Mouse (Mus musculus): ENCODE measurements around the gene Prdm5. TPM values are rescaled to one million over a fixed set of nuclear protein-coding genes. Genes with fewer than 3 reads are reported as not detected.

The Prdm5 gene
- polyA plus RNA-seq, 1 experiment from 2014 or later = 19.7 TPM

- Histone ChIP-seq H3K36me3 (no peaks in the 10 kb centered on the region), H3K27me3 (ENCODE audit: low read depth, poor library complexity, severe bottlenecking) (no peaks in the 10 kb centered on the region), H3K4me3 (peak overlapping the region; percentile 73), H3K27ac (replicated peaks) (peak overlapping the region; percentile 94), H3K9me3 (replicated peaks) (no peaks in the 10 kb centered on the region), H3K4me1 (peaks cover 27% of the 10 kb centered on the region)
- no peak for DNase-seq (ENCODE audit: low spot score)
- WGBS = 91% methylated on average over 4 of the region's 4 CpGs
These were observed 973 bp downstream of the Prdm5 start for GRCm38 (mm10) chr6:65779689-65780233.

DNA sequence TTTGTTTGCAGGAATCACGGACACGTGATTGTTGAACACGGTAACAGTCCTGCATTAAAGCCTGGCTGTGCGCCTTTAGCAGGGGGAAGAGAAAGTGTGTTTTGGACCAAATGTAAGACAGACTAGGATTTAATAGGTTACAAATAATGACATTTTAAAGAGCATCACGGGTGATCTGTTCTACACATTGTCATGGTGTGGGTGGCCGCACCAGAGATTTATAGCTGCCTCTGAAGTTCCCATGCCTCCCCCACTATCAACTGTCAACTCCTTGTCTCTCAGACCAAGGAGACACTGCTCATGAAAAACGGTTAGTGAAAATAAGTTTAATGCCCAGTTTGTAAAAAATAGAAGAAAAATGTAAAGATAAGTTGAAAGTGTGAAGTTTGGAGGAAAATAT lies 2.7 kb downstream of the Prdm5 start:
- Histone ChIP-seq H3K27me3 (ENCODE audit: low read depth, poor library complexity, severe bottlenecking) (no peaks in the 10 kb centered on the region), H3K9me3 (replicated peaks) (no peaks in the 10 kb centered on the region), H3K4me1 (peaks cover 27% of the 10 kb centered on the region), H3K4me3 (no peak overlapping the region), H3K27ac (replicated peaks) (no peak overlapping the region), H3K36me3 (no peaks in the 10 kb centered on the region)
- DNase-seq (ENCODE audit: low spot score) = no peak
- WGBS = 86% methylated on average over 7 of the region's 7 CpGs

DNA sequence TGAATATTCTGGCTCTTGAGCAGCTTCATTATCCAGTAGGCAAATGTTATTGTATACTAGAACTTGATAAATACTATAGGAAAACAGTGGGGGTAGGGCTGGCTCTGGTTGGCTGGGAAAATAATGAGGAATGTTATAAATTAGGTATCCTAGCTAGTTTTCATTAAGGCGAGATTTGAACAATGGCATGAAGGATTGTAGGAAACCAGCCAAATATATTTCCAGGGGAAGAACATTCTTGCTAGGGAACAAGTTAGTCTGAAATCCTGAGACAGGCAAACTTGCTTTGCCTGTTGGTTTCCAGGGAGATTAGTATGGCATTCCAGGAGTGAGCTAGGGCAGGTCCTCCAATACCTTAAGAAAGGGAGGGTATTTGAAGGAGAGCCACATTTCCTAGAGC lies 4.9 kb downstream of the Prdm5 start:
- H3K27ac ChIP-seq (replicated peaks) = no peak overlapping the region
- DNase-seq (ENCODE audit: low spot score) = no peak
- H3K4me3 ChIP-seq = no peak overlapping the region
- H3K36me3 ChIP-seq = no peaks in the 10 kb centered on the region
- WGBS = 88% methylated on average over 1 of the region's 1 CpGs
- peaks cover 20% of the 10 kb centered on the region for H3K4me1 ChIP-seq
- H3K27me3 ChIP-seq (ENCODE audit: low read depth, poor library complexity, severe bottlenecking) = no peaks in the 10 kb centered on the region
- no peaks in the 10 kb centered on the region for H3K9me3 ChIP-seq (replicated peaks)

DNA sequence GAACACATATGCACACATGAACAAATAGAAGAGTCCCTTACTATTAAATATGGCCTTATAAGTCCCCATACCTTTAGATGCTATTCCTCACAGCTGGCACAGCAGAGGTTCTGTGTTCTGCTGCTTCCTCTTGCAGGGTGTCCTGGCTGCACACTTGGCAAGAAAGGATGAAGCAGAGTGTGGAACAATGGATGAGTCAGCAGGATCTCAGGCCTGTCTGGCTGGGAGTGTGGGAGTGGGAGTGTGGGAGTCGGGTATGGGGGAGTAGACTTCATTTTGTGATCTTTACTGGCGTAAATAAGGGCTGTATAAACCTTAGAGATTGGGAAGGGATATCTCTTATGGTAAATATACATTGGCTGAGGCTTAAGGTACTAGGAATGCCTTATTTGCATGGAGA lies 14.1 kb downstream of the Prdm5 start:
- Histone ChIP-seq H3K9me3 (replicated peaks) (no peaks in the 10 kb centered on the region), H3K4me3 (no peak overlapping the region), H3K4me1 (no peaks in the 10 kb centered on the region), H3K27ac (replicated peaks) (no peak overlapping the region), H3K36me3 (peaks cover 16% of the 10 kb centered on the region), H3K27me3 (ENCODE audit: low read depth, poor library complexity, severe bottlenecking) (no peaks in the 10 kb centered on the region)
- 94% methylated on average over 2 of the region's 2 CpGs for WGBS
- no peak for DNase-seq (ENCODE audit: low spot score)

DNA sequence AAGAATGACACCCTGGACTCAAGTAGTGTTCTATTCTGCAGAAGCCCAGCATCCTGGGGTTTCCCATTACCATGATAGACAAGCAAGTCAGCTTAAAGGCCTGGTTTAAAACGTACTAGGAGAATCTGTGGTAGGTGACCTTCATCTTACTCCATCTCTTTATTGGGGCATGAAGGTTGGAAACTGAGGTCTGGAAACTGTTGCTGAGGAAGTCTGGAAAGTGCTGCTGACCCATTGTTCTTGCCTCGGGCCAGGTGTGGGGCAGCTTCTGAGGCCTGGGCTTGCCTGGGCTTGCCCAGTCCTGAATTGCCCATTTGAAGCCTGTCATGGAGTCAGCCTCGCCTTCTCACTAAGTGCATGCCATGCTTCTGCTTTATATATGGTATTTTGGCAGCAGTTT lies 17.8 kb downstream of the Prdm5 start:
- Histone ChIP-seq H3K4me1 (no peaks in the 10 kb centered on the region), H3K4me3 (no peak overlapping the region), H3K27ac (replicated peaks) (no peak overlapping the region), H3K9me3 (replicated peaks) (no peaks in the 10 kb centered on the region), H3K36me3 (peaks cover 18% of the 10 kb centered on the region), H3K27me3 (ENCODE audit: low read depth, poor library complexity, severe bottlenecking) (no peaks in the 10 kb centered on the region)
- DNase-seq (ENCODE audit: low spot score) = no peak
- WGBS = 83% methylated on average over 3 of the region's 3 CpGs

- Histone ChIP-seq H3K36me3 (peaks cover 18% of the 10 kb centered on the region), H3K27me3 (ENCODE audit: low read depth, poor library complexity, severe bottlenecking) (no peaks in the 10 kb centered on the region), H3K4me1 (no peaks in the 10 kb centered on the region), H3K9me3 (replicated peaks) (no peaks in the 10 kb centered on the region), H3K4me3 (no peak overlapping the region), H3K27ac (replicated peaks) (no peak overlapping the region)
- 71% methylated on average over 2 of the region's 2 CpGs for WGBS
- DNase-seq (ENCODE audit: low spot score) = no peak
These were observed 18.5 kb downstream of the Prdm5 start for GRCm38 (mm10) chr6:65797276-65797675.

DNA sequence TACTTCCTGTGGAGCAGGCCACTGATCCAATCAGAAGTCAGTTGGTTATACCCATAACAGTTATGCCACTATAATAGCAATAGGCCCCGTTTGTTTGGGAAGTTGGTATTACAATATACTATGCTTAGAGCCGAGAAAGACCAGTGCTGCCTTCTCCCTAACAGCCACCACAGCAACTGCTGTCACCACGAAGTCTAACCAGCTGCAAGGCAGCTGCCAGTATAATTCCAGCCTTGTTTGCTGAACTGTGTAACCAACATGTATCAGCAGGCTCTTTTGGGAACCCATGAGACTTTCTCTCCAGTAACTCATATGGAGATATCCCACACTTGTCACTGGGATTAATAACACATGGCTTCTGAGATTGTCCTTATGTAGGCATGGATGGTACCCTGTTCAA lies 19.6 kb downstream of the Prdm5 start:
- Histone ChIP-seq H3K27me3 (ENCODE audit: low read depth, poor library complexity, severe bottlenecking) (no peaks in the 10 kb centered on the region), H3K4me3 (no peak overlapping the region), H3K4me1 (no peaks in the 10 kb centered on the region), H3K27ac (replicated peaks) (no peak overlapping the region), H3K9me3 (replicated peaks) (no peaks in the 10 kb centered on the region), H3K36me3 (peaks cover 18% of the 10 kb centered on the region)
- DNase-seq (ENCODE audit: low spot score) = no peak
- WGBS = 88% methylated on average over 3 of the region's 3 CpGs

DNA sequence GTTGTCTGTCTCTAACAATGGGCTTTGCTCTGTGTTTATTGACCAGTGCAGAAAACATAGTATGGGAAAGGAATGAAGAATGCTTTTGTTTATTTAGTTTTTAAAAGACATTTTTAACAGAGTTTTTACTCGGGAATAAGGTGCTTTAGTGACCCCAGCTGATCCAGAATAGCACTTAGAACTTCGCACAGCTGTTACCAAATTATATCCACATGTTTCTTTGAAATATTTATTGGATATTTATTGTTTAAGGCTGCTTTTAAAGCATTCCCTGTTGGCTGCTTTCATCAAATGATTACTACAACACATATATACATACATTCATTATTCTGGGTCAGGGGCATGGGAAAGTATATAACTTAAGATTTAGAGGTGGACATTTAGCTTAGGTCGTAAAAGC lies 32.9 kb downstream of the Prdm5 start:
- no peaks in the 10 kb centered on the region for H3K9me3 ChIP-seq (replicated peaks)
- H3K4me3 ChIP-seq = no peak overlapping the region
- H3K27ac ChIP-seq (replicated peaks) = no peak overlapping the region
- no peaks in the 10 kb centered on the region for H3K4me1 ChIP-seq
- DNase-seq (ENCODE audit: low spot score) = no peak
- no peaks in the 10 kb centered on the region for H3K27me3 ChIP-seq (ENCODE audit: low read depth, poor library complexity, severe bottlenecking)
- WGBS = 74% methylated on average over 3 of the region's 3 CpGs
- H3K36me3 ChIP-seq = peaks cover 5% of the 10 kb centered on the region

DNA sequence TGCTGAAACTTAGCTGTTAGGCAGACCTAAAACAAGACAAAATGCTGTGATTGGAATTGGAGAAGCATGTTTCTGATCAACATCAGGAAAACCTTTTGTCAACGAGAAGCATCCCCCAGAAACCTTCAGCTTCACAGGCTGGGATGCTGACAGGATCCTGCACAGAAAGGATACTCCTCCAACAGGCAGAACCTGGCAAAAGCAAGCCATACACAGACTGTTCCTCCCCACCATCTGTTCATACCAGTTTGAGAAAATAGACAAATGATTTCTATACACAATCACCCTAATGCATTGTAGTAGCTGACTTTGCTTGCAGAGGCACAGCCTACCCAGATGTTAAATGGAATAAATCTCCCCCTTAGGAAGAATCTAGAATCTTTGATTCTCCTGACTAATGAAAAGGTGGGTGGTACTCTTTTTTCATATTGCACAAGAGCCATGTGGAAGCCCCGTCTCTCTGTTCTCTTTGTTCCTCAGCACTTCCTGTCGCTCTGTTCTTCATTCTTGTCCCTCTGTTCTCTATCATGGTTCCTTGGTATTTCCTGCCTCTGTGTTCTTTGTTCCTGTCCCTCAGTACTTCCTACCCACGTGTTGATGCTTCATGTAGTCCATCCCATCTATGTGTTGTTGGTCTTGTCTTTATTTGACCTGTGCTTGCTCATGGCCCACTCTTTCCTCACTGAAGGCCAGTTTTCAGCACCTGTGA lies 39.4 kb downstream of the Prdm5 start:
- no peaks in the 10 kb centered on the region for H3K9me3 ChIP-seq (replicated peaks)
- no peak overlapping the region for H3K4me3 ChIP-seq
- H3K4me1 ChIP-seq = no peaks in the 10 kb centered on the region
- DNase-seq (ENCODE audit: low spot score) = no peak
- H3K27ac ChIP-seq (replicated peaks) = no peak overlapping the region
- no peaks in the 10 kb centered on the region for H3K36me3 ChIP-seq
- H3K27me3 ChIP-seq (ENCODE audit: low read depth, poor library complexity, severe bottlenecking) = no peaks in the 10 kb centered on the region
- 82% methylated on average over 4 of the region's 4 CpGs for WGBS

DNA sequence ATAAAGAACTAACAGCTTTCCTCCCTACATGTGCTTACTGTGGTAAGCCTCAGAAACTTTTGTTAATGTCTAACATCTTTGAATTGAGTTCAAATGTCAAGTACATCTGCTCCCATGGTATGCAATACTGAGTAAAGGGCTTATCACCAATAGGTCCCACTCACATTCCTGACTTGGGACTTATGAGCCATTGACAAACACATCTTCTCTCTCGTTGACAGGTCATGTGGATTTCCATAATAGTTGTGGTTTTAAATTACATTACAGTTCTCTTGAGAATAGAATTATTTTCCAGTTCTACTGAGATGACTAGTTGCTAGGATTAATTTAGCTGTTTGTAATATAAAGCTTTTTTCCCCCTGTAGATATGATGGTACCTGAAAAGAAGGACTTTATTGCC lies 49.9 kb downstream of the Prdm5 start:
- H3K4me3 ChIP-seq = no peak overlapping the region
- WGBS = 96% methylated on average over 1 of the region's 1 CpGs

DNA sequence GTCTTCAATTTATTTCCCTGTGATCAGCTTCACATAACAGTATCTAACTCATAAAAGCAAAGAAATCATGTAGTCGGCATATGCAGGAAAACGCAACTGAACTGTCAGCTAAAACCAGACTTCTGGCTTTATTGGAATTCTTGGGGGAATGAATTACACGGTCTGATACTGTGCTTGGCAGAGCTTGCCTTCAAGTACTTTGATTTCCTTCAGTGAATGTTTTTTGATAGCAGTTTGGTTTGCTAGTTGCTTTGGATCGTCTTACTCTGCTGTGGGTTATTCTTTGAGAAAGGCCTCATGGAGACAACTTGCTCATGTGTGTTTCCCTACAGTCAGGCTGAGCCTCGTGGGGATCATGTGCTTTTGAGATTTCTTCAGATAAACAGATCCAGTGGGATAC lies 52.7 kb downstream of the Prdm5 start:
- Histone ChIP-seq H3K9me3 (replicated peaks) (peaks cover 10% of the 10 kb centered on the region), H3K36me3 (peaks cover 39% of the 10 kb centered on the region), H3K4me1 (no peaks in the 10 kb centered on the region), H3K27me3 (ENCODE audit: low read depth, poor library complexity, severe bottlenecking) (no peaks in the 10 kb centered on the region), H3K4me3 (no peak overlapping the region), H3K27ac (replicated peaks) (no peak overlapping the region)
- 89% methylated on average over 5 of the region's 5 CpGs for WGBS
- DNase-seq (ENCODE audit: low spot score) = no peak

More for the DNA sequence above, 49.9 kb downstream of the Prdm5 start:
- H3K9me3 ChIP-seq (replicated peaks) = peaks cover 5% of the 10 kb centered on the region
- peaks cover 27% of the 10 kb centered on the region for H3K36me3 ChIP-seq
- H3K4me1 ChIP-seq = no peaks in the 10 kb centered on the region
- H3K27ac ChIP-seq (replicated peaks) = no peak overlapping the region
- H3K27me3 ChIP-seq (ENCODE audit: low read depth, poor library complexity, severe bottlenecking) = no peaks in the 10 kb centered on the region
- DNase-seq (ENCODE audit: low spot score) = no peak

DNA sequence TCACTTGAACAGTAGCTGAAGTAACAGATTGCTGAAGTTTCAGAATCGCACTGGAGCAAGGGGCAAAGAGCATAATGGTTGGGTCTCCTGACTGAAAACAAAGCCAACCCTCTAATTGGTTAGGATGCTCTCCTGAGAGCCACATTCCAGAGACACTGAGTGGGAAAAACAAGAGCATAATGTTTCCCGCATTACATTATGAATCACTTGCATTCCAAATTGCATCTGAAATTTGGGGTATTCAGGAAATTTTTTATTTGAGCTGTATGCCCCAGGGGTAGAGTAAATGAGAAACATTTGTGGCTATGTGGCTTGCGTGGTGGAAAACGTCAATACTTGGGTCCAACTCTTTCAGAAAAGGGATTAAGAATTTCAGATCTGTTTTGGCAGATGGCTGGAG lies 55.2 kb downstream of the Prdm5 start:
- Histone ChIP-seq H3K27me3 (ENCODE audit: low read depth, poor library complexity, severe bottlenecking) (no peaks in the 10 kb centered on the region), H3K9me3 (replicated peaks) (peaks cover 10% of the 10 kb centered on the region), H3K27ac (replicated peaks) (no peak overlapping the region), H3K4me1 (no peaks in the 10 kb centered on the region), H3K4me3 (no peak overlapping the region), H3K36me3 (peaks cover 45% of the 10 kb centered on the region)
- no peak for DNase-seq (ENCODE audit: low spot score)
- 90% methylated on average over 4 of the region's 4 CpGs for WGBS

DNA sequence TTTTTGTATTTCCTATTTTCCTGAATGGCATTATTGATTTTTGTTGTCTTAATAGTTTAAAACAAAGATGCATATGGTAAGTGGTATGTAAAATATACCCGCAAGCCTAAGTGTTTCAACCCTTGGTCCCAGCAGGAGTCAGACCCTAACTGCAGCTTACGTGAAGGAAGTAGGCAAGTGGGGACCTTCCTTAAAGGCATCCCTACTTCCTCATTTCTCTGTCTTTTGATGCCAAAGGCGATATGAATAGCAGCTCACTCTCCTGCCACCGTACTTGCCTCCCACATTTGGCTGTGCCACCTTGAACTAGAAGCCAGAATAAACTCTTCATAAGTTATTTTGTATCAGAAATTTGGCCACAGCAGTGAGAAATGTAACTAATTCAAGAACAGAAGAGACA lies 63.8 kb downstream of the Prdm5 start:
- H3K36me3 ChIP-seq = 0 out of 2 replicates have a peak, but pooled peaks cover 4% of the 10 kb centered on the region
- no peaks in the 10 kb centered on the region for H3K9me3 ChIP-seq (replicated peaks)
- no peak overlapping the region for H3K27ac ChIP-seq (replicated peaks)
- 88% methylated on average over 4 of the region's 4 CpGs for WGBS
- H3K4me1 ChIP-seq = no peaks in the 10 kb centered on the region
- no peak for DNase-seq (ENCODE audit: low spot score)
- no peaks in the 10 kb centered on the region for H3K27me3 ChIP-seq (ENCODE audit: low read depth, poor library complexity, severe bottlenecking)
- H3K4me3 ChIP-seq = no peak overlapping the region
